Mouse (Mus musculus) forebrain, embryonic 10.5 days (tissue): Measurements from ENCODE around the gene Gm10563. TPM values are rescaled to one million over a fixed set of nuclear protein-coding genes. Genes with fewer than 3 reads are reported as not detected.

ENCODE experiments used
- polyA plus RNA-seq: library from polyadenylated mRNA; unstranded; fragments of >200 nt; fragmentation: Nextera tagmentation; extraction: Ambion mirVana; gene quantifications from 2 replicates; pipeline ENCODE4 v1.2.1, GENCODE M21; 2016

Gm10563 gene
- polyA plus RNA-seq, 1 experiment from 2014 or later: not detected

Other genes starting within 250 kb of the Gm10563 start
- gene Gabrd, start 247.3 kb downstream of the Gm10563 start, polyA plus RNA-seq: not detected in 2 replicates
- gene Cfap74, start 236.2 kb downstream of the Gm10563 start, polyA plus RNA-seq: 10.7 and 10.8 TPM in 2 replicates
- gene Tmem52, start 176.3 kb downstream of the Gm10563 start, polyA plus RNA-seq: not detected in 2 replicates
- gene Gnb1, start 154.0 kb downstream of the Gm10563 start, polyA plus RNA-seq: 607 and 643 TPM in 2 replicates
- 118 and 122 TPM in 2 replicates for gene Nadk, start 83.0 kb downstream of the Gm10563 start, polyA plus RNA-seq
- 10.7 and 12.9 TPM in 2 replicates for gene Slc35e2, start 44.0 kb downstream of the Gm10563 start, polyA plus RNA-seq
- gene Cdk11b, start 20.6 kb downstream of the Gm10563 start, polyA plus RNA-seq: 83.9 and 86.7 TPM in 2 replicates
- 1.8 and 2.8 TPM in 2 replicates for gene Mmp23, start 8.0 kb upstream of the Gm10563 start, polyA plus RNA-seq
- gene Mib2, start 23.8 kb upstream of the Gm10563 start, polyA plus RNA-seq: 16.8 and 18.3 TPM in 2 replicates
- 0.64 and 0.67 TPM in 2 replicates for gene Fndc10, start 48.9 kb upstream of the Gm10563 start, polyA plus RNA-seq
- gene Ssu72, start 59.4 kb upstream of the Gm10563 start, polyA plus RNA-seq: 163 and 164 TPM in 2 replicates
- gene Tmem240, start 89.4 kb upstream of the Gm10563 start, polyA plus RNA-seq: 0.36 and 0.77 TPM in 2 replicates
- gene Atad3a, start 115.7 kb upstream of the Gm10563 start, polyA plus RNA-seq: 141 and 149 TPM in 2 replicates
- 9.7 and 11.3 TPM in 2 replicates for gene Vwa1, start 129.3 kb upstream of the Gm10563 start, polyA plus RNA-seq
- 0.24 and 0.27 TPM in 2 replicates for gene Tmem88b, start 140.5 kb upstream of the Gm10563 start, polyA plus RNA-seq
- not detected in 2 replicates for gene Ankrd65, start 145.0 kb upstream of the Gm10563 start, polyA plus RNA-seq
- 253 and 258 TPM in 2 replicates for gene Mrpl20, start 157.5 kb upstream of the Gm10563 start, polyA plus RNA-seq
- 166 and 168 TPM in 2 replicates for gene Ccnl2, start 167.1 kb upstream of the Gm10563 start, polyA plus RNA-seq
- 165 and 172 TPM in 2 replicates for gene Aurkaip1, start 185.9 kb upstream of the Gm10563 start, polyA plus RNA-seq
- 37.6 and 39.4 TPM in 2 replicates for gene Mxra8, start 194.3 kb upstream of the Gm10563 start, polyA plus RNA-seq
- gene Dvl1, start 202.0 kb upstream of the Gm10563 start, polyA plus RNA-seq: 4.6 and 5.3 TPM in 2 replicates
- 0.12 and 0.33 TPM in 2 replicates for gene Tas1r3, start 218.0 kb upstream of the Gm10563 start, polyA plus RNA-seq
- 21.2 and 24.0 TPM in 2 replicates for gene Cptp, start 224.0 kb upstream of the Gm10563 start, polyA plus RNA-seq
- 120 and 121 TPM in 2 replicates for gene Ints11, start 224.1 kb upstream of the Gm10563 start, polyA plus RNA-seq
- gene Pusl1, start 246.4 kb upstream of the Gm10563 start, polyA plus RNA-seq: 54.5 and 56.3 TPM in 2 replicates
- 24.3 and 24.5 TPM in 2 replicates for gene Acap3, start 246.4 kb upstream of the Gm10563 start, polyA plus RNA-seq